Mouse (Mus musculus) brain, embryonic 14.5 days (tissue): ENCODE measurements around the gene Tspyl3. TPM values are rescaled to one million over a fixed set of nuclear protein-coding genes. Genes with fewer than 3 reads are reported as not detected.

Source experiments
- DNase-seq: peaks from one replicate; pipeline ENCODE4 v3.0.0-alpha.2; 2011; ENCODE audit warnings: low read depth
- CTCF ChIP-seq: fragments of 200-500 bp; IDR thresholded peaks from 2 replicates; pipeline ENCODE4 v1.5.1; 2012; ENCODE audit warnings: inconsistent platforms, mild to moderate bottlenecking, moderate library complexity, borderline replicate concordance; ENCODE audit not compliant: insufficient read depth, insufficient read length; ENCODE audit errors: extremely low read depth
- POLR2A ChIP-seq: fragments of 200-500 bp; IDR thresholded peaks from 2 replicates; pipeline ENCODE4 v1.6.1; 2012; ENCODE audit warnings: mild to moderate bottlenecking, inconsistent platforms, borderline replicate concordance; ENCODE audit not compliant: poor library complexity, insufficient read depth, insufficient read length, severe bottlenecking; ENCODE audit errors: extremely low read depth
- polyA plus RNA-seq: library from polyadenylated mRNA; depleted of rRNA; stranded (reverse); fragments of >200 nt; gene quantifications from 2 replicates; pipeline ENCODE4 v1.2.3, GENCODE M21; 2012

Tspyl3 gene
- polyA plus RNA-seq, 1 experiment = 33.5 TPM

- TF ChIP-seq POLR2A (peak; percentile 74), CTCF (no peak)
- DNase-seq = peak; percentile 96
These were observed 16.2 kb upstream of the Tspyl3 start, which contains the start of the genes Plagl2 and Pofut1 for GRCm38 (mm10) chr2:153241250-153242014. Gene Plagl2, minus strand, starts transcription at chr2:153241426. Gene Pofut1, plus strand, starts transcription at chr2:153241533.

- TF ChIP-seq POLR2A (no peak), CTCF (no peak)
- peak; percentile 30 for DNase-seq
These were observed 15.5 kb upstream of the Tspyl3 start for GRCm38 (mm10) chr2:153240701-153241235.

- DNase-seq = peak; percentile 55
- TF ChIP-seq CTCF (no peak), POLR2A (no peak)
These were observed 14.7 kb upstream of the Tspyl3 start for GRCm38 (mm10) chr2:153239860-153240480.

DNA sequence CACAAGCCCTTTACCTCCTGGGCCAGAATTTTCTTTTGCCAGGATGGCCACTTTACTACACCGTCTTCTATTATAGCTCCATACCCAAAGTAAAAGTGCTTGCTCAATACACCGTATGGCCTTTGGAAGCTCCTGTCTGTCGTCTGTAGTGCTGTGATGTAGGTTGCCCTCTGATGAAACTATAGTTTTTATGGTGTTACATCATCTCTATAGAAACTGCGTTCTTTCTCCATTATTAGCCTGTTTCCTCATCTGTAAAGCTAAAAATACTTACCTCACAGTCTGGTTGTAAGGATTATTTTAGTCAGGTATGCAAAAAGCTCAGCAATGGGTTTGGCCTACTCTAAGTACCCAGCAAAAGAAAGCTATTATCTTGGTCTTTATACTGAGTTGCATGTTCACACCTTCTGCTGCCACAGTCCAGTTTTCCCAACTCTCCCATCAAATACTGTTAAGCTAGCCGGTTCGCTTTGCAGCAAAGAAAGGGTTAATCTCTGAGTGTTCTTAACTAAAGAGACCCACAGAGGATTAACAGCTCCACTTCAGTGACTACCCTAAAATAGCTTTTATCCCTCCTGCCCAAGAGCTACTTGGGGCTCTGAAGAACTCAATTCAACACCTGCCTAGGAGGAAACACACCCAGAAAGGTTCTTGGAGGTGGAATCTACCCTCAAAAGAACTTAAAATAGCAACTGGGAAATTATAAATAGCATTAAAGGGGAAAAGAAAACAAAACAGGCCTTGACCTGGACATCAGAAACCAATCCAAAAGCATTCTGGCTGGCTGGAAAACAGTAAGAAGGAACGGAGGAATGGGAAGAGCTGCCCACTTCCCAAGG, 14.0 kb upstream of the Tspyl3 start:
- TF ChIP-seq POLR2A (no peak), CTCF (no peak)
- no peak for DNase-seq

DNA sequence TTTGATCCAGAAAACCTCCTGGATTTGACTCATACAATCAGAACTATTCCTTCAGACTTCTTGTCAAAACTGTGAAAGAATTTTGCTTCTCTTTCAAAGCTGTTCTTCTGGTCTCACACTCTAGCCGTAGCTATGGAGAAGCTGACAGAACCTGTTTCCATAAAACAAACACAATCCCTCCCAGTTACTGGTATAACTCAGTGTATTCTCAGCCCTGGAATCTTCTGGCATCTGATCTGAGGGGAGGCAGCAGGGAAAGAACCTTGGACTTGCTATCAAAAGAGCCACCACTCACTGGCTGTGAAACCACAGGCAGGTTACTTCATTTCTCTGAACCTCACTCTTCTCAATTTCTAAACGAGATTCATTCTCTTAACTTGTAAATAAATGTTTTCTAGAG, 13.2 kb upstream of the Tspyl3 start:
- TF ChIP-seq CTCF (no peak), POLR2A (no peak)
- DNase-seq = no peak

GRCm38 (mm10) chr2:153237891-153238290, 12.7 kb upstream of the Tspyl3 start:
- no peak for DNase-seq
- TF ChIP-seq POLR2A = no peak
- TF ChIP-seq CTCF = no peak

DNA sequence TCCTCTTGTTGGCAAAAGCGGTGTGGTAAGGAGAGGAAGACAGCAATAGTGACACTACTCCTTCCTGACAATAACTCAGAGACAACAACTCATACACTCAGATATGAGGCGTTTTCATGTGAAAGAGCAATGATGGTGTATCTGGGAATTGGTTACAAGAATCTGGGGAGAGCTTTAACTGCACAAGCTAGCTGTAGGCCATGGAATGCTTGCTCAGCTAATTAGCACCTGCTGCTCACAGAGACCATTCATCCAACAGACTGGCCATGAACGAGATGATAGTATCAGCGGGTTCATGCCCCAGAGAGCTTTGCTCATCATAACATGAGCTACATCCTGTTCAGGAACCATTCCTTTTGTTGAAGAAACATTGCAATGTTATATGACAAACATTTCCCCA, 12.0 kb upstream of the Tspyl3 start:
- DNase-seq = no peak
- TF ChIP-seq POLR2A (no peak), CTCF (no peak)

GRCm38 (mm10) chr2:153228523-153228922, 3.3 kb upstream of the Tspyl3 start:
- TF ChIP-seq POLR2A = no peak
- no peak for TF ChIP-seq CTCF
- DNase-seq = no peak

- DNase-seq = no peak
- TF ChIP-seq POLR2A (no peak), CTCF (no peak)
These were observed 2.7 kb upstream of the Tspyl3 start for GRCm38 (mm10) chr2:153227959-153228358.

- no peak for DNase-seq
- TF ChIP-seq POLR2A = no peak
- no peak for TF ChIP-seq CTCF
These were observed 333 bp upstream of the Tspyl3 start for GRCm38 (mm10) chr2:153225595-153225953.

DNA sequence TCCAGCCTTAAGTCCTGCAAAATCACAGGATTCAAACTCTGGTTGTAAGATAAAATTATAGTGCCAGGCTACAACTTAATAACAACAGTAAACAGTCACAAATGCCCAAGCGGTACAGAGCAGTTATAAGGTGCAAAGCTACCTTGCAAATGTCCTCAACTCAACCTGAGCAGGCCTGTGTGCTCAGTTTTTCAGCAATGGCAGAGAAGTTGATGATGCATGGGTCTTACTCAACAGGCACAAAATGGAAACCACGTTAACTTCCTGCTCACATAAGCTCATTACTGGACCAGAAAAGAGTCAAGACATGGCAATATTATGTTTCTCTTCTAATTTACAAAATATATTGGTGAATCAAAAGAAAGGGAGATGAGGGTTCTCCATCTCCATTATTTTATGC, 2.7 kb downstream of the Tspyl3 start:
- DNase-seq = no peak
- no peak for TF ChIP-seq CTCF
- TF ChIP-seq POLR2A = no peak

DNA sequence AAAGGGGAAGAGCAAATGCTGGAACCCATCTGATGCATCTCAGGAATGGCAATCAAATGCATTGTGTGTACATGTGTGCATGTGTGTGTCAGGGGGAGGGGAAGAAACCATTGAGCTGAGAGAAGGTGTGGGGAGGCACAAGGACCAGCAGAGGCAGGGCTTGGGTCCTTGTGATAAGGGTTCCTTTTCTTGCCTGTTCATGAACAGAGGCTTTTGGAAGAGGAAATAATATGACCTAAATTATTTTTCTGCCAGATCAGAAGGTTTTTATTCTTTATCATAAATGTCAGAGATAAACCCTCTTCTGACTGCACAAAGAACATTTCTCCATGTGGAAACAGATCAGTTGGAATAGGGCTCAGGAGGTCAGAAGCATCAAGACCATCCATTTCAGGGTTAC, 3.1 kb downstream of the Tspyl3 start:
- no peak for TF ChIP-seq CTCF
- TF ChIP-seq POLR2A = no peak
- no peak for DNase-seq

GRCm38 (mm10) chr2:153221620-153222019, 3.6 kb downstream of the Tspyl3 start:
- no peak for DNase-seq
- TF ChIP-seq CTCF = no peak
- no peak for TF ChIP-seq POLR2A

- TF ChIP-seq CTCF (no peak), POLR2A (no peak)
- DNase-seq = no peak
These were observed 6.7 kb downstream of the Tspyl3 start for GRCm38 (mm10) chr2:153218516-153218915.
